Mouse (Mus musculus) intestine, embryonic 15.5 days (tissue): ENCODE measurements around the gene 1600014C23Rik. TPM values are rescaled to one million over a fixed set of nuclear protein-coding genes. Genes with fewer than 3 reads are reported as not detected.

Source experiments
- ATAC-seq: fragments of 200-750 bp; cut with Nextera tagmentation; 2 replicates; pipeline ENCODE4 v1.8.0; 2017; ENCODE audit warnings: moderate TSS enrichment, moderate library complexity
- H3K27ac ChIP-seq: fragments of 300-500 bp; sonication (generic); 2 replicates; pipeline ENCODE4 v1.5.1; 2015; ENCODE audit warnings: mild to moderate bottlenecking, inconsistent platforms
- H3K27me3 ChIP-seq: fragments of 300-500 bp; sonication (generic); replicated peaks from 2 replicates; pipeline ENCODE4 v1.6.1; 2015; ENCODE audit warnings: inconsistent platforms
- H3K36me3 ChIP-seq: fragments of 300-500 bp; sonication (generic); 2 replicates; pipeline ENCODE4 v1.6.1; 2015; ENCODE audit warnings: inconsistent platforms
- H3K4me1 ChIP-seq: fragments of 300-500 bp; sonication (generic); replicated peaks from 2 replicates; pipeline ENCODE4 v1.6.1; 2015; ENCODE audit warnings: inconsistent platforms
- H3K4me2 ChIP-seq: fragments of 300-500 bp; sonication (generic); replicated peaks from 2 replicates; pipeline ENCODE4 v1.6.1; 2015; ENCODE audit warnings: mild to moderate bottlenecking, inconsistent platforms
- H3K4me3 ChIP-seq: fragments of 300-500 bp; sonication (generic); replicated peaks from 2 replicates; pipeline ENCODE4 v1.5.1; 2015; ENCODE audit warnings: inconsistent platforms
- H3K9ac ChIP-seq: fragments of 300-500 bp; sonication (generic); 2 replicates; pipeline ENCODE4 v1.6.1; 2015; ENCODE audit warnings: inconsistent platforms
- H3K9me3 ChIP-seq: fragments of 300-500 bp; sonication (generic); 2 replicates; pipeline ENCODE4 v1.6.1; 2016; ENCODE audit warnings: inconsistent platforms
- WGBS: fragments of 180-500 bp; shearing (Covaris S2); methylation state at CpG from one replicate; pipeline ENCODE4 v1.1.7; 2015; 5-methylcytosine and 5-hydroxymethylcytosine counted together
- polyA plus RNA-seq: library from polyadenylated mRNA; unstranded; fragments of >200 nt; fragmentation: Nextera tagmentation; extraction: Ambion mirVana; gene quantifications from 2 replicates; pipeline ENCODE4 v1.2.1, GENCODE M21; 2015

1600014C23Rik gene
- polyA plus RNA-seq, 1 experiment from 2014 or later, result 0.52 TPM

GRCm38 (mm10) chr17:45747858-45748785 is 14.5 kb upstream of the 1600014C23Rik start:
- Histone ChIP-seq H3K9ac (no peak overlapping the region), H3K27me3 (no peaks in the 10 kb centered on the region), H3K4me2 (no peak overlapping the region), H3K4me1 (peaks cover 7% of the 10 kb centered on the region; the same call in 1 of the 2 replicates), H3K9me3 (no peaks in the 10 kb centered on the region), H3K27ac (no peak overlapping the region), H3K4me3 (no peak overlapping the region), H3K36me3 (no peaks in the 10 kb centered on the region)
- WGBS, result 75% methylated on average over 16 of the region's 16 CpGs
- peak; percentile 48; the same call in 1 of the 2 replicates for ATAC-seq

- no peak for ATAC-seq
- Histone ChIP-seq H3K4me1 (peaks cover 5% of the 10 kb centered on the region; the same call in 1 of the 2 replicates), H3K4me2 (no peak overlapping the region), H3K9me3 (no peaks in the 10 kb centered on the region), H3K36me3 (no peaks in the 10 kb centered on the region), H3K27ac (no peak overlapping the region), H3K27me3 (no peaks in the 10 kb centered on the region), H3K4me3 (no peak overlapping the region), H3K9ac (no peak overlapping the region)
- 91% methylated on average over 4 of the region's 4 CpGs for WGBS
Observed at GRCm38 (mm10) chr17:45747293-45747692, 13.6 kb upstream of the 1600014C23Rik start.

DNA sequence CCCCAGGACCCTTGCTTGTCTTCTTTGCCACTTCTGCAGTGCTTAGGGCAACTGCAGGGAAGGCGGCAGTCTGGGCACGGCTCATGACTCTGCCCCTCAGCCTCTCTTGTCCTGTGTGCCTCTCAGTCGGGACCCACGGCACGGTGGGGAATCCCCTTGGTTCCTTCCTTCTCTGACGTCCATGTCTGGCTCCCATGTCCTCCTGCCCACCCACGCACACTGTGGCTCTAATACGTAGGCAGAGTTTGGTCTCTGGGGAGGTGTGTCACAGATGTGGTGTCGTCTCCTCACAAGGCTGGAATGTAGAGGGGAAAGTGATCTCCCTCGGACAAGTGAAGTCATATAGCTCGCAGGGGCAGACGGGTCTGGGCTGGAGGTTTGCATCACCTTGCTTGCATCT is 13.1 kb upstream of the 1600014C23Rik start:
- peaks cover 5% of the 10 kb centered on the region; the same call in 1 of the 2 replicates for H3K4me1 ChIP-seq
- no peaks in the 10 kb centered on the region for H3K36me3 ChIP-seq
- no peak for ATAC-seq
- no peak overlapping the region for H3K4me3 ChIP-seq
- H3K27me3 ChIP-seq, result no peaks in the 10 kb centered on the region
- WGBS, result 53% methylated on average over 12 of the region's 12 CpGs
- no peaks in the 10 kb centered on the region for H3K9me3 ChIP-seq
- H3K27ac ChIP-seq, result no peak overlapping the region
- H3K9ac ChIP-seq, result no peak overlapping the region
- no peak overlapping the region for H3K4me2 ChIP-seq

DNA sequence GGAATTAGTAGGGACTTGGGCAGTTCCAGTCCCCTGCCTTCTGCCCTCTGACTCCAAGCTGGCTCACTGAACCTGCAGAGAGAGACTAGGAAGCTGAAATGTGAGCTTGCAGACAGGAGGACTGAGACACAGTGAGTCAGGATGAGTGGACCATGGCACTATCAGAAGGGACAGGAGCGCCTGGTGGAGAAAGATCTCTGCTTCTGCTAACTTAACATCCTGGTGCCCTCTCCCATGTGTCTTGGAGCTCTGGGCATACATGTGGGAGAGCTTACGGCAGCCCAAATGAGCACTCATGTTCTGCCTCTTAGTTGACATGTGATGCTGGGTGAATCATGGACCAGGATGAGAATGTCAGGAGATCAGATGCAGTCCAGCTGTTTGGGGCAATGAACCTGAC is 12.0 kb upstream of the 1600014C23Rik start:
- no peak overlapping the region for H3K27ac ChIP-seq
- H3K4me2 ChIP-seq, result no peak overlapping the region
- H3K9me3 ChIP-seq, result no peaks in the 10 kb centered on the region
- no peak overlapping the region for H3K4me3 ChIP-seq
- H3K36me3 ChIP-seq, result no peaks in the 10 kb centered on the region
- peaks cover 5% of the 10 kb centered on the region; the same call in 1 of the 2 replicates for H3K4me1 ChIP-seq
- H3K27me3 ChIP-seq, result no peaks in the 10 kb centered on the region
- H3K9ac ChIP-seq, result no peak overlapping the region
- WGBS, result 90% methylated on average over 2 of the region's 2 CpGs
- ATAC-seq, result no peak

GRCm38 (mm10) chr17:45742371-45743147 is 8.9 kb upstream of the 1600014C23Rik start:
- Histone ChIP-seq H3K4me3 (no peak overlapping the region), H3K9me3 (no peaks in the 10 kb centered on the region), H3K36me3 (no peaks in the 10 kb centered on the region), H3K4me2 (no peak overlapping the region), H3K4me1 (peaks cover 6% of the 10 kb centered on the region; the same call in 1 of the 2 replicates), H3K9ac (peak overlapping the region; percentile 4; the same call in 1 of the 2 replicates), H3K27me3 (no peaks in the 10 kb centered on the region), H3K27ac (no peak overlapping the region)
- ATAC-seq, result 0 out of 2 replicates have a peak, but pooled peaks have one; percentile 24
- WGBS, result 52% methylated on average over 13 of the region's 13 CpGs

DNA sequence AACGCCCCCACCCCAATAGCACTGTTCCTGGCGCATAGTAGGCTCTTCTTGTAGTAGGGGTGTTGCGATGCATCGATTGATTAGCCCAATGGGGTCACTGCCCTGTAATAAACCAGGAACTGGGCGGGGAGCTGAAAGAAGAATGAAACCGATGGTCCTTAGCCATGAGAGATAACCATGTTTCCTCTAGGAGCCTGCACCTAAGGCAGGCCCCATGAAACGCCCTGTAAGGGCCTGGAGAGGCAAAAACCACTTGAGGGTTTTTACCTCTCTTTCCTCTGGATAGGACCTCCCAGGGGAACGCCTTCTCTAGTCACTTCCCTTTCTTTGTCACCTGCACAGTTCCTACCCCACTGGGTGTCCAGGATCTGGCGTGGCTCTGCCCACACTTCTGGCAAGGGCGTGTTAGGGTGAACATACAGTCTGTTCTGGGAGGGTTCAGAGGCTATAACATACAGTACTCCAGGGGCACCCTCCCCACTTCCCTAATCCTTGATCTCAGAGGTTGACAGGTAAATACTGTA is 3.5 kb upstream of the 1600014C23Rik start:
- H3K4me2 ChIP-seq, result peak overlapping the region; percentile 78
- WGBS, result 11% methylated on average over 10 of the region's 10 CpGs
- H3K9ac ChIP-seq, result peak overlapping the region; percentile 50
- peak overlapping the region; percentile 94 for H3K27ac ChIP-seq
- peak; percentile 50 for ATAC-seq
- no peaks in the 10 kb centered on the region for H3K9me3 ChIP-seq
- 0 out of 2 replicates have a peak, but pooled peaks cover 7% of the 10 kb centered on the region for H3K27me3 ChIP-seq
- H3K36me3 ChIP-seq, result no peaks in the 10 kb centered on the region
- H3K4me3 ChIP-seq, result peak overlapping the region; percentile 47
- H3K4me1 ChIP-seq, result peaks cover 40% of the 10 kb centered on the region

- peak; percentile 68 for ATAC-seq
- Histone ChIP-seq H3K9me3 (no peaks in the 10 kb centered on the region), H3K36me3 (no peaks in the 10 kb centered on the region), H3K4me1 (peaks cover 40% of the 10 kb centered on the region), H3K27ac (peak overlapping the region; percentile 94), H3K4me3 (peak overlapping the region; percentile 47), H3K27me3 (0 out of 2 replicates have a peak, but pooled peaks cover 7% of the 10 kb centered on the region), H3K9ac (peak overlapping the region; percentile 59), H3K4me2 (peak overlapping the region; percentile 78)
- under 1% methylated on average over 44 of the region's 72 CpGs for WGBS
Observed at GRCm38 (mm10) chr17:45736311-45737077, 2.9 kb upstream of the 1600014C23Rik start.

- H3K36me3 ChIP-seq, result no peaks in the 10 kb centered on the region
- peak overlapping the region; percentile 47 for H3K4me3 ChIP-seq
- peak overlapping the region; percentile 78 for H3K4me2 ChIP-seq
- no peaks in the 10 kb centered on the region for H3K9me3 ChIP-seq
- H3K27me3 ChIP-seq, result 0 out of 2 replicates have a peak, but pooled peaks cover 7% of the 10 kb centered on the region
- peak overlapping the region; percentile 59 for H3K9ac ChIP-seq
- 6% methylated on average over 10 of the region's 10 CpGs for WGBS
- ATAC-seq, result peak; percentile 60
- H3K27ac ChIP-seq, result peak overlapping the region; percentile 94
- H3K4me1 ChIP-seq, result peaks cover 43% of the 10 kb centered on the region
Observed at GRCm38 (mm10) chr17:45735382-45736310, 2.0 kb upstream of the 1600014C23Rik start.

DNA sequence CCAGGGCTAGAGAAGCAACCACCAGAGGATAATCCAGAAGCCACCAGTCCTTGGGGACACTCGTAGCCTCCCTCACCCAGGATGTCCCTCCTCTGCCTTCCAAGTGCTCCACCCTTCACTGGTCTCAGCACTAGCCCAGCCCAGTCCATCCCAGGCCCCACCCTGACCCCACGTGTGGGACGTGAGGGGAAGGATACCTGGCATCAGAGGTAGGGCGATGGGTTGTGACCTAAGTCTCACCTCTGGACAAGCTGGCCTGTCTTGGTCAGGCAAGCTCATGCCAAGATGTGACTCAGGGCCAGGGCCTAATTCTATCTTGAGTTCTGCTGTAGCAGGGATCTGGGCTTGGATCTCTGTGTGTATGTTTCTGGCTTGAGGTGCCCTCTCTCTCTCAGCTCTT is 1.2 kb upstream of the 1600014C23Rik start:
- 0 out of 2 replicates have a peak, but pooled peaks cover 7% of the 10 kb centered on the region for H3K27me3 ChIP-seq
- no peak for ATAC-seq
- peak overlapping the region; percentile 30; the same call in 1 of the 2 replicates for H3K9ac ChIP-seq
- H3K36me3 ChIP-seq, result no peaks in the 10 kb centered on the region
- 70% methylated on average over 4 of the region's 4 CpGs for WGBS
- H3K4me1 ChIP-seq, result peaks cover 43% of the 10 kb centered on the region
- H3K27ac ChIP-seq, result peak overlapping the region; percentile 94
- no peak overlapping the region for H3K4me3 ChIP-seq
- no peak overlapping the region for H3K4me2 ChIP-seq
- H3K9me3 ChIP-seq, result no peaks in the 10 kb centered on the region

- Histone ChIP-seq H3K4me1 (peaks cover 43% of the 10 kb centered on the region), H3K9ac (peak overlapping the region; percentile 52; the same call in 1 of the 2 replicates), H3K4me3 (peak overlapping the region; percentile 34; the same call in 1 of the 2 replicates), H3K9me3 (no peaks in the 10 kb centered on the region), H3K4me2 (peak overlapping the region; percentile 82), H3K27ac (peak overlapping the region; percentile 94; the same call in 1 of the 2 replicates), H3K27me3 (0 out of 2 replicates have a peak, but pooled peaks cover 7% of the 10 kb centered on the region), H3K36me3 (no peaks in the 10 kb centered on the region)
- WGBS, result 42% methylated on average over 3 of the region's 3 CpGs
- ATAC-seq, result no peak
Observed at GRCm38 (mm10) chr17:45734333-45734732, 689 bp upstream of the 1600014C23Rik start.
